17 mouse cellular contexts compared by ENCODE assay signal in genomic region chr8:125166988-125167387, GRCm38 (mm10).
DNase-seq lines count a peak whose midpoint lies in the region; ATAC-seq and TF ChIP-seq lines count a peak whose summit lies in the region.
"Had no signal": no experiment of that assay in that cellular context is flagged by ENCODE, and none has a peak within 500 bp of the region (broad histone marks: within the 10 kb centered on the region; RNA-seq: fewer than 3 reads in every experiment).

No protein-coding gene starts in this region.

- no peaks in the 10 kb centered on the region for H3K27me3 ChIP-seq in forebrain, embryonic 15.5 days
- H3K27me3 ChIP-seq in forebrain, embryonic 10.5 days (ENCODE audit: poor library complexity, severe bottlenecking) = no peaks in the 10 kb centered on the region
- H3K27me3 ChIP-seq in hindbrain, embryonic 15.5 days = no peaks in the 10 kb centered on the region
- H3K27me3 ChIP-seq in hindbrain, embryonic 16.5 days (replicated peaks; ENCODE audit: control insufficient read depth, insufficient read depth, low read length) = no peaks in the 10 kb centered on the region
- H3K27me3 ChIP-seq in lung, postnatal 0 days (replicated peaks; ENCODE audit: insufficient read depth, low read length) = no peaks in the 10 kb centered on the region
- H3K27me3 ChIP-seq in testis, adult 2 months (ENCODE audit: control insufficient read depth, insufficient read depth, low read length) = no peaks in the 10 kb centered on the region
- H3K27me3 ChIP-seq: embryonic facial prominence, embryonic 13.5 days; heart, embryonic 12.5 days; intestine, embryonic 15.5 days had no signal

- TF ChIP-seq EP300 in lung, postnatal 0 days (IDR thresholded peaks at IDR 0.05) = no peak

- no peak for TF ChIP-seq CTCF in lung, postnatal 0 days (IDR thresholded peaks at IDR 0.05)
- no peak for TF ChIP-seq CTCF in testis, adult 2 months (IDR thresholded peaks at IDR 0.05; ENCODE audit: control insufficient read depth, insufficient read depth, insufficient replicate concordance, low read depth, low read length)

- 44% methylated on average over 9 of the region's 9 CpGs for WGBS in forebrain, embryonic 15.5 days
- 89% methylated on average over 9 of the region's 9 CpGs for WGBS in forebrain, embryonic 10.5 days
- 27% methylated on average over 9 of the region's 9 CpGs for WGBS in hindbrain, embryonic 15.5 days
- WGBS in hindbrain, embryonic 16.5 days = 28% methylated on average over 9 of the region's 9 CpGs
- 66% methylated on average over 9 of the region's 9 CpGs for WGBS in lung, postnatal 0 days

- peak overlapping the region; percentile 58 for H3K27ac ChIP-seq in forebrain, embryonic 15.5 days (replicated peaks)
- no peak overlapping the region for H3K27ac ChIP-seq in forebrain, embryonic 10.5 days
- no peak overlapping the region for H3K27ac ChIP-seq in hindbrain, embryonic 15.5 days (replicated peaks)
- H3K27ac ChIP-seq in hindbrain, embryonic 16.5 days (ENCODE audit: low read depth, low read length) = no peak overlapping the region
- no peak overlapping the region for H3K27ac ChIP-seq in lung, postnatal 0 days (ENCODE audit: low read length)
- H3K27ac ChIP-seq in testis, adult 2 months (ENCODE audit: control insufficient read depth, insufficient read depth, low read depth, low read length) = peak overlapping the region; percentile 57
- H3K27ac ChIP-seq: embryonic facial prominence, embryonic 13.5 days; gastrocnemius, adult 2 months; intestine, embryonic 15.5 days had no signal

- no peak overlapping the region for H3K9ac ChIP-seq in forebrain, embryonic 15.5 days (replicated peaks)
- H3K9ac ChIP-seq in hindbrain, embryonic 15.5 days = no peak overlapping the region
- no peak overlapping the region for H3K9ac ChIP-seq in hindbrain, embryonic 16.5 days (ENCODE audit: low read depth, low read length)
- no peak overlapping the region for H3K9ac ChIP-seq in lung, postnatal 0 days (replicated peaks; ENCODE audit: low read depth)
- H3K9ac ChIP-seq: embryonic facial prominence, embryonic 13.5 days; heart, embryonic 12.5 days; intestine, embryonic 15.5 days had no signal

- no peaks in the 10 kb centered on the region for H3K36me3 ChIP-seq in forebrain, embryonic 15.5 days
- H3K36me3 ChIP-seq in forebrain, embryonic 10.5 days (replicated peaks) = no peaks in the 10 kb centered on the region
- no peaks in the 10 kb centered on the region for H3K36me3 ChIP-seq in hindbrain, embryonic 15.5 days
- H3K36me3 ChIP-seq in hindbrain, embryonic 16.5 days (ENCODE audit: control insufficient read depth, insufficient read depth, low read length) = no peaks in the 10 kb centered on the region
- H3K36me3 ChIP-seq in lung, postnatal 0 days (ENCODE audit: insufficient read depth, low read length) = no peaks in the 10 kb centered on the region
- no peaks in the 10 kb centered on the region for H3K36me3 ChIP-seq in testis, adult 2 months (ENCODE audit: control insufficient read depth, insufficient read depth, low read length)
- H3K36me3 ChIP-seq: embryonic facial prominence, embryonic 13.5 days; heart, embryonic 12.5 days; intestine, embryonic 15.5 days had no signal

- H3K4me1 ChIP-seq in forebrain, embryonic 15.5 days = peaks cover 14% of the 10 kb centered on the region; the same call in 1 of the 2 replicates
- peaks cover 9% of the 10 kb centered on the region for H3K4me1 ChIP-seq in forebrain, embryonic 10.5 days
- peaks cover 15% of the 10 kb centered on the region for H3K4me1 ChIP-seq in hindbrain, embryonic 15.5 days (replicated peaks)
- peaks cover 6% of the 10 kb centered on the region for H3K4me1 ChIP-seq in hindbrain, embryonic 16.5 days (ENCODE audit: control insufficient read depth, insufficient read depth, low read depth, low read length)
- no peaks in the 10 kb centered on the region for H3K4me1 ChIP-seq in lung, postnatal 0 days (ENCODE audit: insufficient read depth, low read depth, low read length)
- no peaks in the 10 kb centered on the region for H3K4me1 ChIP-seq in testis, adult 2 months (ENCODE audit: control insufficient read depth, insufficient read depth, low read length)
- H3K4me1 ChIP-seq: embryonic facial prominence, embryonic 13.5 days; heart, embryonic 12.5 days; intestine, embryonic 15.5 days had no signal

- no peak overlapping the region for H3K4me2 ChIP-seq in forebrain, embryonic 15.5 days (replicated peaks)
- no peak overlapping the region for H3K4me2 ChIP-seq in hindbrain, embryonic 15.5 days
- H3K4me2 ChIP-seq in hindbrain, embryonic 16.5 days (ENCODE audit: low read length) = no peak overlapping the region
- H3K4me2 ChIP-seq in lung, postnatal 0 days (replicated peaks; ENCODE audit: low read depth, low read length) = no peak overlapping the region
- H3K4me2 ChIP-seq: embryonic facial prominence, embryonic 13.5 days; heart, embryonic 12.5 days; intestine, embryonic 15.5 days had no signal

- no peaks in the 10 kb centered on the region for H3K9me3 ChIP-seq in forebrain, embryonic 15.5 days
- no peaks in the 10 kb centered on the region for H3K9me3 ChIP-seq in forebrain, embryonic 10.5 days
- H3K9me3 ChIP-seq in hindbrain, embryonic 15.5 days = no peaks in the 10 kb centered on the region
- H3K9me3 ChIP-seq in hindbrain, embryonic 16.5 days (ENCODE audit: control insufficient read depth, low read length) = no peaks in the 10 kb centered on the region
- no peaks in the 10 kb centered on the region for H3K9me3 ChIP-seq in lung, postnatal 0 days (ENCODE audit: low read length)
- H3K9me3 ChIP-seq: embryonic facial prominence, embryonic 13.5 days; heart, embryonic 12.5 days; intestine, embryonic 15.5 days had no signal

- H3K4me3 ChIP-seq in forebrain, embryonic 15.5 days = no peak overlapping the region
- no peak overlapping the region for H3K4me3 ChIP-seq in forebrain, embryonic 10.5 days
- no peak overlapping the region for H3K4me3 ChIP-seq in hindbrain, embryonic 15.5 days
- no peak overlapping the region for H3K4me3 ChIP-seq in hindbrain, embryonic 16.5 days (ENCODE audit: low read length)
- H3K4me3 ChIP-seq in lung, postnatal 0 days (ENCODE audit: low read depth, low read length) = no peak overlapping the region
- H3K4me3 ChIP-seq in testis, adult 2 months (ENCODE audit: control insufficient read depth, low read depth, low read length) = no peak overlapping the region
- H3K4me3 ChIP-seq: embryonic facial prominence, embryonic 13.5 days; gastrocnemius, adult 2 months; heart, embryonic 12.5 days; intestine, embryonic 15.5 days had no signal

- no peak for TF ChIP-seq POLR2A in testis, adult 2 months (IDR thresholded peaks at IDR 0.05; ENCODE audit: control insufficient read depth, low read depth, low read length)

- DNase-seq in forebrain, embryonic 10.5 days (ENCODE audit: extremely low spot score, low spot score) = no peak
- peak; percentile 18 for DNase-seq in lung, postnatal 0 days (ENCODE audit: low spot score)
- no peak for DNase-seq in lung, postnatal 36 days
- no peak for DNase-seq in testis, postnatal 10 days (ENCODE audit: low spot score)
- DNase-seq: adrenal gland, postnatal 10 days; cerebellum, adult 11-12 months; cerebellum, adult 9-10 months; cerebellum, postnatal 36 days; gastrocnemius, adult 2 months; gastrocnemius, postnatal 25 days had no signal

- no peak for ATAC-seq in forebrain, embryonic 15.5 days (replicated peaks)
- peak; percentile 35; the same call in 1 of the 2 replicates for ATAC-seq in hindbrain, embryonic 15.5 days (ENCODE audit: low FRiP score, low read depth)
- no peak for ATAC-seq in hindbrain, embryonic 16.5 days
- ATAC-seq in lung, postnatal 0 days = no peak
- ATAC-seq: intestine, embryonic 15.5 days had no signal

Comparison
In these comparisons a context has a peak if more than half of its experiments do, and no peak if none do; other contexts are left out.
1. H3K27ac ChIP-seq: peak in forebrain, embryonic 15.5 days (single experiment) and testis, adult 2 months (single experiment); none in forebrain, embryonic 10.5 days (single experiment), hindbrain, embryonic 15.5 days (single experiment), hindbrain, embryonic 16.5 days (single experiment) and lung, postnatal 0 days (single experiment).